Mouse (Mus musculus) T-cell, adult 66 days (primary cell): Measurements from ENCODE around the gene Wdr1. TPM values are rescaled to one million over a fixed set of nuclear protein-coding genes. Genes with fewer than 3 reads are reported as not detected.

Source experiments
- total RNA-seq, 2 experiments: library from RNA; stranded (reverse); gene quantifications; 3 replicates in 1 of 2; 4 replicates in 1 of 2; pipeline ENCODE4 v1.2.4; 2023

Wdr1 gene
- 100 to 1,000 TPM; 329 to 336 TPM for total RNA-seq

DNA sequence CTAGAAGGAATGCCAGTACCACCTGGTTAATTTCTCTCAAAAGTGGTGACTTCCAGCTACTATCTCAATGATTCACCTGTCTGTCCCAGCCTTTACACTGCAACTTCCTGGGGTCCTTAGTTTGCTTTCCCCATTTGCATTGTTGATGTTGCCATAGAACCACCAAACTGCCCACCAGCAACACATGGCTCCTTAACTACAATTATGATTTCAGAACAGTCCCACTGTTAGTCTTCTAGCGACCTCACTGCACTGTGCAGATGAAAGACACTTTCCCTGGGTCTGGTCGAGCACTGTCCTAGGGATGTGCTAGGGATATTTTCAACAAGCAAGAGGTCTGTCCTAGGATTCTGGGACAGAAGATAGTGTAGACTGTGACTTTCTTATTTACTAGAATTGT lies at the start of gene Wdr1:
Gene Wdr1 (minus strand): TSS at position 101 of the 400 bp plus-strand sequence.

DNA sequence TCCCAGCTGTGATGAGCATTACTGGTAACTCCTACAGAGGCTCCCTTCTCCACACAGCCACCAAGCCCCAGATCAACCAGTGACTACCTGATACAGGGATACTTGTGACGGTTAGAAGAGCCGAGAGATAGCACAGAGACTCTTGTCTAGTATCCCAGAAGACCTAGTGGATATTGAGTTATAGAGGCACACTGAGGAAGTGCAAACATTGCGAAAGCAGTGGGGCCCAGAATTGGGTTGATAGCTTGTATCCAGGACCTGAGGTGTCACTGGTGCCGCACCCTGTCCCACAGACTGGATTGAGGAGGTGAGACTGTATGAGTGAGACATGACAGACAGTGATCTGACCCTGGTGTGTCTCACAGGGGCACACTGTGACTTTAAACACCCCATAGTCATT lies 60.0 kb downstream of the Wdr1 start, which contains the start of gene Slc2a9:
Gene Slc2a9 (minus strand): TSS at position 152 of the 400 bp plus-strand sequence.

Other genes with a start within 250 kb of the Wdr1 start
- gene Drd5, start 243.9 kb downstream of the Wdr1 start, total RNA-seq = not detected
- 10 to 100 TPM; 21.4 to 31.3 TPM for gene Slc2a9, start 60.1 kb downstream of the Wdr1 start, total RNA-seq
- 1 to 10 TPM; 1.1 to 1.8 TPM for gene Zfp518b, start 121.6 kb upstream of the Wdr1 start, total RNA-seq